Mouse (Mus musculus): ENCODE measurements around the gene Oas1e.
"Not testable (repeated sequence)": the region's sequence is repeated elsewhere in the genome, so short reads cannot be mapped to it uniquely, and the experiment has no call there.

Gene Oas1e

GRCm38 (mm10) chr5:120795480-120796034, at the start of gene Oas1e:
TSS of gene Oas1e (minus strand) at chr5:120795530.
- not testable (repeated sequence) for DNase-seq

- DNase-seq: no peak
These were observed 49.4 kb upstream of the Oas1e start for GRCm38 (mm10) chr5:120844713-120845112.

- peak; percentile 69 for DNase-seq
These were observed 41.6 kb upstream of the Oas1e start for GRCm38 (mm10) chr5:120836731-120837585.

- no peak for DNase-seq
These were observed 38.3 kb upstream of the Oas1e start for GRCm38 (mm10) chr5:120833335-120834280.

GRCm38 (mm10) chr5:120831031-120831430, 35.7 kb upstream of the Oas1e start:
- no peak for DNase-seq

GRCm38 (mm10) chr5:120818999-120819398, 23.7 kb upstream of the Oas1e start:
- no peak for DNase-seq

- DNase-seq: peak; percentile 11
These were observed 20.6 kb upstream of the Oas1e start for GRCm38 (mm10) chr5:120815949-120816348.

GRCm38 (mm10) chr5:120813023-120813422, 17.7 kb upstream of the Oas1e start:
- DNase-seq: no peak

- peak; percentile 59 for DNase-seq
These were observed 16.9 kb upstream of the Oas1e start, which contains the start of gene Oas1c for GRCm38 (mm10) chr5:120811951-120812819. TSS of gene Oas1c (minus strand) at chr5:120812514.

GRCm38 (mm10) chr5:120809171-120809570, 13.8 kb upstream of the Oas1e start:
- no peak for DNase-seq

GRCm38 (mm10) chr5:120806458-120806857, 11.1 kb upstream of the Oas1e start:
- DNase-seq: peak; percentile 37

GRCm38 (mm10) chr5:120803596-120803995, 8.3 kb upstream of the Oas1e start:
- no peak for DNase-seq

- not testable (repeated sequence) for DNase-seq
These were observed 3.6 kb upstream of the Oas1e start for GRCm38 (mm10) chr5:120798943-120799342.

GRCm38 (mm10) chr5:120798147-120798546, 2.8 kb upstream of the Oas1e start:
- not testable (repeated sequence) for DNase-seq

GRCm38 (mm10) chr5:120793043-120793442, 2.3 kb downstream of the Oas1e start:
- peak; percentile 68 for DNase-seq

GRCm38 (mm10) chr5:120787042-120787441, 8.3 kb downstream of the Oas1e start:
- no peak for DNase-seq

GRCm38 (mm10) chr5:120782446-120782845, 12.9 kb downstream of the Oas1e start:
- no peak for DNase-seq

GRCm38 (mm10) chr5:120781646-120782045, 13.7 kb downstream of the Oas1e start:
- no peak for DNase-seq

- DNase-seq: no peak
These were observed 15.4 kb downstream of the Oas1e start for GRCm38 (mm10) chr5:120779922-120780321.

- no peak for DNase-seq
These were observed 16.4 kb downstream of the Oas1e start for GRCm38 (mm10) chr5:120778941-120779340.

GRCm38 (mm10) chr5:120777478-120777877, 17.9 kb downstream of the Oas1e start, which contains the start of gene Oas3:
TSS of gene Oas3 (minus strand) at chr5:120777661.
- DNase-seq: no peak

GRCm38 (mm10) chr5:120776801-120777200, 18.5 kb downstream of the Oas1e start:
- no peak for DNase-seq

Measured in right cerebral cortex, postnatal 4 days (tissue).